Mouse (Mus musculus) hindbrain, embryonic 15.5 days (tissue): ENCODE data around the gene Tenm4. TPM values are rescaled to one million over a fixed set of nuclear protein-coding genes. Genes with fewer than 3 reads are reported as not detected.

Source experiments
- ATAC-seq: fragments of 200-750 bp; cut with Nextera tagmentation; 2 replicates; pipeline ENCODE4 v1.8.0; 2017; ENCODE audit warnings: low read depth, moderate number of reproducible peaks, moderate TSS enrichment; ENCODE audit not compliant: low FRiP score
- H3K27ac ChIP-seq: fragments of 300-500 bp; sonication (generic); replicated peaks from 2 replicates; pipeline ENCODE4 v1.5.1; 2015; ENCODE audit warnings: mild to moderate bottlenecking, inconsistent platforms
- H3K27me3 ChIP-seq: fragments of 300-500 bp; sonication (generic); 2 replicates; pipeline ENCODE4 v1.6.1; 2015; ENCODE audit warnings: control low read depth, inconsistent platforms
- H3K36me3 ChIP-seq: fragments of 300-500 bp; sonication (generic); 2 replicates; pipeline ENCODE4 v1.6.1; 2015; ENCODE audit warnings: control low read depth, inconsistent platforms
- H3K4me1 ChIP-seq: fragments of 300-500 bp; sonication (generic); replicated peaks from 2 replicates; pipeline ENCODE4 v1.6.1; 2015; ENCODE audit warnings: control low read depth, inconsistent platforms
- H3K4me2 ChIP-seq: fragments of 300-500 bp; sonication (generic); 2 replicates; pipeline ENCODE4 v1.6.1; 2015; ENCODE audit warnings: moderate library complexity, mild to moderate bottlenecking, inconsistent platforms
- H3K4me3 ChIP-seq: fragments of 300-500 bp; sonication (generic); 2 replicates; pipeline ENCODE4 v1.5.1; 2015; ENCODE audit warnings: mild to moderate bottlenecking, inconsistent platforms
- H3K9ac ChIP-seq: fragments of 300-500 bp; sonication (generic); 2 replicates; pipeline ENCODE4 v1.6.1; 2015; ENCODE audit warnings: inconsistent platforms
- H3K9me3 ChIP-seq: fragments of 300-500 bp; sonication (generic); 2 replicates; pipeline ENCODE4 v1.6.1; 2016; ENCODE audit warnings: control low read depth, inconsistent platforms
- WGBS: fragments of 180-500 bp; shearing (Covaris S2); methylation state at CpG from one replicate; pipeline ENCODE4 v1.1.7; 2015; 5-methylcytosine and 5-hydroxymethylcytosine counted together
- polyA plus RNA-seq: library from polyadenylated mRNA; unstranded; fragments of >200 nt; fragmentation: Nextera tagmentation; extraction: Ambion mirVana; gene quantifications from 2 replicates; pipeline ENCODE4 v1.2.1, GENCODE M21; 2015

Gene Tenm4
- polyA plus RNA-seq, 1 experiment from 2014 or later, result 39.0 TPM

DNA sequence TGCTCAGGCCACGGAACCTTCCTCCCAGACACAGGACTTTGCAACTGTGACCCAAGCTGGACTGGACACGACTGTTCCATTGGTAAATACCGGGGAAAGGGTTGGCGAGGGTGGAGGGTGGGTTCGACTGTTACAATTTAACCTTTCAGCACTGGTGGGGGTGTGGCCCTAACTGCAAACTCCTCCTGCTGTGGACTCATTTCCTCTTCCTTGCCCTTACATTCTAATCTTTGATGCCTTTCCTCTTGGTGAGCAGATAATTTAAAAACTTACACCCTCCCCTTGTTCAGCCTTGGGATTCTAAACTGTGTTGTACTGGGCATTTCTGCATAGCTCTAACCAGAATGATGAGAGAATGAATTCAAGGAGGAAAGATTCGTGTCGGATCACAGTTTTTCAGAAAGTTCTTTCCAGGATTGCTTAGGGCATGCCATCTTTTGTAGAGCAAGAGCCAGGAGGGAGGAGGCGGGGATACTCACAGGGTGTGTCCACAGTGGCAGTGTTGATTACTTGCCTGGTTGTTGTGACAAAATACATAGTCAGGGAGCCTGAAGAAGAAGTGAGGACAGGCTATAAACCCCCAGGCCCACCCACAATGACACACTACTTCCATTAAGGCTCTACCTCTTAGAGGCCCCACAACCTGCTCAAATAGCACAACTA is 607.0 kb downstream of the Tenm4 start:
- H3K9me3 ChIP-seq, result no peaks in the 10 kb centered on the region
- peaks cover 6% of the 10 kb centered on the region; the same call in 1 of the 2 replicates for H3K4me1 ChIP-seq
- H3K4me3 ChIP-seq, result no peak overlapping the region
- no peak overlapping the region for H3K4me2 ChIP-seq
- no peak overlapping the region for H3K27ac ChIP-seq
- H3K9ac ChIP-seq, result no peak overlapping the region
- ATAC-seq, result no peak
- H3K36me3 ChIP-seq, result no peaks in the 10 kb centered on the region
- no peaks in the 10 kb centered on the region for H3K27me3 ChIP-seq
- WGBS, result 88% methylated on average over 8 of the region's 8 CpGs

DNA sequence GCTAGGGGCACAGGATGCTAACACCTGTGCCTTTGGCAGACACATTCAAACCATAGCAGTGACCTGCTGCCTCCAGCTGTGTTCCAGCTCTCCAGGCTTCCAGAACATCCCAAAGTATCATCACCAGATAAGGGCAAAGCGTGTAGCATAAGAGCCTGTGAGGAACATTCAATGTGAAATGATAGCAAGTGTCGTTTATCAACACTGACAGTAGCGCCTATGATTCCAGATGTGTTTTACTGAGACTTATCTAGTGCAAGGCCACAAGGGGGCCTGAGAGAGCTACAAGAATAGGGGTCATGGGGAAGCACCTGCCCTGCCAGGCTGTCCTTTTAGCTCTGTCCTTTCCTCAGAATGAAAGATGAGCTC is 607.5 kb downstream of the Tenm4 start:
- H3K27me3 ChIP-seq, result no peaks in the 10 kb centered on the region
- H3K27ac ChIP-seq, result no peak overlapping the region
- no peak for ATAC-seq
- no peak overlapping the region for H3K4me2 ChIP-seq
- peaks cover 6% of the 10 kb centered on the region; the same call in 1 of the 2 replicates for H3K4me1 ChIP-seq
- no peaks in the 10 kb centered on the region for H3K9me3 ChIP-seq
- no peak overlapping the region for H3K4me3 ChIP-seq
- no peaks in the 10 kb centered on the region for H3K36me3 ChIP-seq
- WGBS, result 69% methylated on average over 3 of the region's 3 CpGs
- H3K9ac ChIP-seq, result no peak overlapping the region

DNA sequence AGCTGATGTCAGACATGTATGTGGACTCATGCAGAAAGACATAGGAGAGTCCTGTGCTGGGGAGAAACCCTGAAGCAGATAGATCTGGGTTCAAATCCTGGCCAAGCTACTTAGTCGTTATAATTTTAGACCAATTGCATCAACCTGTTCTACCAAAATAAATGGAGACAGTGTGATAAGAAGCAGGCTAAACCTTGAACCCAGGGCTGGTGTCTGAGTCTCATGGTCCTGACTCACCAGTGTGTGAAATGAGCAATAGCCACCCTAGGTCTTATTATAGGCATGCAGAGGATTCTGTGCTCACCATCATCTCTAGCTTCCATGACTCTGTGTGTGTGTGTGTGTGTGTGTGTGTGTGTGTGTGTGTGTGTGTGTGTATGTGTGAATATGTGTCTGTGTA is 609.5 kb downstream of the Tenm4 start:
- H3K4me2 ChIP-seq, result no peak overlapping the region
- 100% methylated on average over 1 of the region's 1 CpGs for WGBS
- H3K9ac ChIP-seq, result no peak overlapping the region
- no peaks in the 10 kb centered on the region for H3K27me3 ChIP-seq
- H3K4me3 ChIP-seq, result no peak overlapping the region
- no peak for ATAC-seq
- H3K4me1 ChIP-seq, result no peaks in the 10 kb centered on the region
- no peaks in the 10 kb centered on the region for H3K36me3 ChIP-seq
- no peaks in the 10 kb centered on the region for H3K9me3 ChIP-seq
- H3K27ac ChIP-seq, result no peak overlapping the region

DNA sequence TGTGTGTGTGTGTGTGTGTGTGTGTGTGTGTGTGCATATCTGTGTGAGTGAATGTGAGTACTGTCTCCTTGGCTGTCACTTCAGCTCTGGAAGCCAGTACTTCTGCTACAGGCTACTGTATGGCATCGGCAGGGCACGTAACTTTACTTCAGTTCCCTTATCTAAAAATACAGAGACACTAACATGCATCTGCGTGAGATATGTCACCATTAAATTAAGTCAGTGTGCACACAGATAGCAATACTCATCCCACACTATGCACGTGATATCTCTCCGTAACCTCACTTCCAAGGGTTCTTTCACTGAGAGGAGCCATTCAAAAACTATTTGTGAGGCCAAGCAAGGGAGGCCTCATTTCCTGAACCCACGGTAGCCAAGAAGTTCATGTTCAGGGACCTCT is 610.0 kb downstream of the Tenm4 start:
- H3K9me3 ChIP-seq, result no peaks in the 10 kb centered on the region
- H3K36me3 ChIP-seq, result no peaks in the 10 kb centered on the region
- peaks cover 4% of the 10 kb centered on the region; the same call in 1 of the 2 replicates for H3K4me1 ChIP-seq
- no peak overlapping the region for H3K27ac ChIP-seq
- no peaks in the 10 kb centered on the region for H3K27me3 ChIP-seq
- no peak overlapping the region for H3K9ac ChIP-seq
- no peak overlapping the region for H3K4me2 ChIP-seq
- 73% methylated on average over 6 of the region's 6 CpGs for WGBS
- no peak for ATAC-seq
- no peak overlapping the region for H3K4me3 ChIP-seq

DNA sequence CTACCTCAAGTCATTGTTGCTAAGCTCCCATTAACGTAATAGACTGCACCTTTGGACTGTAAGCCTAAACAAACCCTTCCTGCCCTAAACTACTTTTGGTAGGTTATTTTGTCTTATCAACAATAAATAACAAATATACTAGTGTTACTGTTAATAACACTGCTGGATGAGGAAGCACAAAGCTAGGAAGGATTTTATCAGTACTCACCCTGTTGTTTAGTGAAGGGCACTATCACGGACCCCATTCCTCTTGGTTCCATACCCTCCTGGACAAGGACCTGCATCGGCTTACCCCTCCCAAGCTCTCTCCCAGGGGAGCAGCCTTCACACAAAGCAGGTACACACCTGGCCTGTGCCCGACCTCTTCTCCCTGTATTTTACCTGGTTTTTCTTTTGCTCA is 611.6 kb downstream of the Tenm4 start:
- 94% methylated on average over 4 of the region's 4 CpGs for WGBS
- Histone ChIP-seq H3K36me3 (no peaks in the 10 kb centered on the region), H3K4me3 (no peak overlapping the region), H3K9ac (no peak overlapping the region), H3K4me1 (peaks cover 7% of the 10 kb centered on the region; the same call in 1 of the 2 replicates), H3K27me3 (no peaks in the 10 kb centered on the region), H3K4me2 (no peak overlapping the region), H3K9me3 (no peaks in the 10 kb centered on the region), H3K27ac (no peak overlapping the region)
- ATAC-seq, result no peak

DNA sequence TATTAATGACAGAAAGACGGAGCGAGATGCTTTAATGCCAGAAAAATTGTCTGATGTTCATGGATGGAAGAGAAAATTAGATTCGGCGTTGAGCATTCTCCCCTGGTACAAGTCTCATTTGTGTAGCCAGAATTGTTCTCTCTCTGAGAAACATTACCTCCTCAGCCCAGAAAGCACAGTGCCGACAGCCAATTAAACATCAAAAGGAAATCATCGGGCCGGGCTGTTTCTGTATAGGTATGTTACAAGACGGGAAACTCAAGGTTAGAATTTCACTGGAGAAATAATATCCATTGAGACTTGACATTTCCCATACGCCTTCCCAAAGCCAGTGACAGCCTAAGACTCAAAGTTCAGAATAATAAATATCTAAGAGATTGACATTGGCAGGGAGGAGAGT is 614.8 kb downstream of the Tenm4 start:
- Histone ChIP-seq H3K4me1 (peaks cover 7% of the 10 kb centered on the region; the same call in 1 of the 2 replicates), H3K4me2 (no peak overlapping the region), H3K36me3 (no peaks in the 10 kb centered on the region), H3K9me3 (no peaks in the 10 kb centered on the region), H3K4me3 (no peak overlapping the region), H3K27me3 (0 out of 2 replicates have a peak, but pooled peaks cover 8% of the 10 kb centered on the region), H3K9ac (no peak overlapping the region), H3K27ac (no peak overlapping the region)
- no peak for ATAC-seq
- WGBS, result 43% methylated on average over 9 of the region's 9 CpGs

DNA sequence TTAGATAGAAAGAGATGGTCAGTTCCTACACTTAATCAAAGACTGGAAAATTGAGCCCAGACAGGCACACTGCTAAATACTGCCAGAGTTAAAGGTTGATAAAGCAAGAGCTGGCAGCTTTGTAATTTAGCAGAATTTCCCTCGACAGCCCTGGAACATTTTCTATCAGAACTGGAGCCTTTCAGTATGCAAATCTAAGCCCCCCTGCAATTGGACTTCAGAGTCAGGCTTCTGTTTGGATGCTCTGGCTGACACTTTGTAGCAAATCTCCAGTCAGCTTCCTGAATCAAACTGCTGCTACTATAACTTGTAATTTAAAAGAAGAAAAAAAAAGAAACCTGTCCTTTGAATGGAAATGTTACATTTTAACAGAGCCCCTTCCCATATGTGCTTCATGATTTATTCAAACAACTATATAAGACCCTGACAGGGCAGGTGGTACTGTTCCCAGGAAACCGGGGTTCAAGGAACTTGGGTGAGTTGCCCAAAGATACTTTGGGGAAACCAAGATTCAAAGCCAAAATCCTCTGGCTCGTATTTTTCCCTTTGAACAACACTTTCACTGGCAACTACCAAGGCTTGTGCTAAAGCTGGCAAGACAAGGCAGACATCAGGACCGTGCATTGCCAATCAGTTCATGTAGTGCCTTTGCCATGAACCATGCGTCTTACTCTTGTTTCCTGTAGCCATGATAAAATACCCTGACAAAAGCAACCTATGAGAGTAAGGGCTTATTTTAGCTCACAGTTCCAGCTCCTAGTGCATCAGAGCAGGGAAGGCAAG is 615.4 kb downstream of the Tenm4 start:
- Histone ChIP-seq H3K27ac (no peak overlapping the region), H3K36me3 (no peaks in the 10 kb centered on the region), H3K4me1 (peaks cover 7% of the 10 kb centered on the region; the same call in 1 of the 2 replicates), H3K9me3 (no peaks in the 10 kb centered on the region), H3K4me3 (no peak overlapping the region), H3K4me2 (no peak overlapping the region), H3K27me3 (0 out of 2 replicates have a peak, but pooled peaks cover 8% of the 10 kb centered on the region), H3K9ac (no peak overlapping the region)
- 68% methylated on average over 5 of the region's 5 CpGs for WGBS
- no peak for ATAC-seq

DNA sequence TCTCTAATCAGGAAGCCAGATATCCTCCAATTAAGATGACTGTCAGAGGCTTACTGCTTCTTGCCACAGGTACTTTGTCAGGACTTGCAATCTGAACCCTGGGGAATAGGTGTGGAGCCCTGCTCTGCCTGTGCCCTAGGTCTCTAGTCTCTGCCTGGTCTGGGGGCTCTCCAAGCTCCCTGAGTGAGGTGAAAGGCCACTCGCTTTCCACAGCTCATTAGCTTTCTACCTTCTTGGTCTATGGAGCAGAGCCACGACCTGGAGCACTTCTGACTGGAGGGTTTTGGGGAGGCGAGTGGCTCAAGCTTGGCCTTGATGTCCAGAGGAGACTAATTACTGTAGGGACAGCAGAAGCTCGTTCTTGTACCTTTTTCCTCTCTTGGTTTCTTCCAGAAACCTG is 617.1 kb downstream of the Tenm4 start:
- Histone ChIP-seq H3K9me3 (no peaks in the 10 kb centered on the region), H3K9ac (no peak overlapping the region), H3K27me3 (0 out of 2 replicates have a peak, but pooled peaks cover 15% of the 10 kb centered on the region), H3K4me2 (no peak overlapping the region), H3K27ac (no peak overlapping the region), H3K4me1 (peaks cover 7% of the 10 kb centered on the region; the same call in 1 of the 2 replicates), H3K36me3 (no peaks in the 10 kb centered on the region), H3K4me3 (no peak overlapping the region)
- WGBS, result 67% methylated on average over 4 of the region's 4 CpGs
- no peak for ATAC-seq

DNA sequence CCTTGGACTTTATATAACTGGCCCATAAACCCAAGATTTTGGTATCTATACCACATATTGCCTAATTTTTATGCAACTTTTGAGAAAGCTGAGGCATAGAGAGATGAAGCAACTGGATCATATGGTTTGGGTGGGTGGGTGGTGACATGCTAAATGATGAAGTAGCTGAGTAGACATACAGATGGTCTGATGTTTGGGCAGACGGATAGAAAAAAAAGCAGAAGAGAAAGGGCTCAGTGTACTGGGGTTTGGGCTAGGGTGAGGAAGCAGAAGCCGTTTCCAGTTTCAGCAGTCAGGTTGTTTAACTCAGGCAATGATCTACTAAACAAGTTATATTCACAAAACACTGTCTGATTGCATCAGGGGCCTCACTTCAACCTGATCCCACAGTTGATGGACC is 619.3 kb downstream of the Tenm4 start:
- Histone ChIP-seq H3K4me1 (peaks cover 10% of the 10 kb centered on the region), H3K9ac (no peak overlapping the region), H3K27ac (no peak overlapping the region), H3K27me3 (0 out of 2 replicates have a peak, but pooled peaks cover 20% of the 10 kb centered on the region), H3K4me2 (no peak overlapping the region), H3K9me3 (no peaks in the 10 kb centered on the region), H3K36me3 (no peaks in the 10 kb centered on the region), H3K4me3 (no peak overlapping the region)
- no peak for ATAC-seq
- WGBS, result 90% methylated on average over 2 of the region's 2 CpGs

DNA sequence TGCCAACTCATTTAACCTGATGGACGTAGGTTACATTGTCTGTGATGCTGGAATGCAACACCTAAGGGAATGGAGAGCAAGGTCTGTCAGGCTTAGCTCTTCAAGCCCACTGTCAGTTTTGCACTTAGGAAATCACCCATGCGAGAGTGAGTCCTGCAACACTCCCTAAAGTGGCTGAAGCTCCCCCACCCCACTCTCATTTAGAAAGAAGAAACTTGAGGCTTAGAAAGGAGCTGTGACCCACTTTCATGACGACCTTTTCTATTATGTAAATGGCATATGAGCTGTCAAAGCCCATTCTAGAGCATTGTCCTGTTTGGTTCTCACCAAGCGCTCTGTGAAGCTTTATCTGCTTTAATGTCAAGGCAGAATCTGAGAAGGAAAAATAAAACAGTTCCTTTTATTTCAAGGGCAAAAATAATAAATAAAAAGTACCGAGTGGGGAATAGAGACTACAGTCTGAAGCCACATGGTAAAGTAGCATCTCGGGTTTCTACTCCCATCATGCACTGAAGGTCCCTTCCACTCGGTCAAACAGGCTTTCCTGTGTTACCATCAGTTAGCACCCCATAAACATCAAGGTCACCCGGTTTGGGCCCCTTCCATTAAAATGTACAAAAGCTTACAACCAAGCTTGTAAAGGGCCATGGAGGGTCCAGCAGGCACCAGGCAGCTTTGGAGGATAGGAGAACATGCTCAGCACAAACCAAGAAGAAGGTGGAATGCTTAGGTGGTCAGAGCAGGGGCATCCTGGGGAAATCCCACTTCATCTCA is 621.6 kb downstream of the Tenm4 start:
- Histone ChIP-seq H3K4me2 (no peak overlapping the region), H3K9ac (no peak overlapping the region), H3K27me3 (0 out of 2 replicates have a peak, but pooled peaks cover 20% of the 10 kb centered on the region), H3K36me3 (no peaks in the 10 kb centered on the region), H3K9me3 (no peaks in the 10 kb centered on the region), H3K27ac (no peak overlapping the region), H3K4me3 (no peak overlapping the region), H3K4me1 (peaks cover 24% of the 10 kb centered on the region)
- 74% methylated on average over 8 of the region's 8 CpGs for WGBS
- ATAC-seq, result no peak

DNA sequence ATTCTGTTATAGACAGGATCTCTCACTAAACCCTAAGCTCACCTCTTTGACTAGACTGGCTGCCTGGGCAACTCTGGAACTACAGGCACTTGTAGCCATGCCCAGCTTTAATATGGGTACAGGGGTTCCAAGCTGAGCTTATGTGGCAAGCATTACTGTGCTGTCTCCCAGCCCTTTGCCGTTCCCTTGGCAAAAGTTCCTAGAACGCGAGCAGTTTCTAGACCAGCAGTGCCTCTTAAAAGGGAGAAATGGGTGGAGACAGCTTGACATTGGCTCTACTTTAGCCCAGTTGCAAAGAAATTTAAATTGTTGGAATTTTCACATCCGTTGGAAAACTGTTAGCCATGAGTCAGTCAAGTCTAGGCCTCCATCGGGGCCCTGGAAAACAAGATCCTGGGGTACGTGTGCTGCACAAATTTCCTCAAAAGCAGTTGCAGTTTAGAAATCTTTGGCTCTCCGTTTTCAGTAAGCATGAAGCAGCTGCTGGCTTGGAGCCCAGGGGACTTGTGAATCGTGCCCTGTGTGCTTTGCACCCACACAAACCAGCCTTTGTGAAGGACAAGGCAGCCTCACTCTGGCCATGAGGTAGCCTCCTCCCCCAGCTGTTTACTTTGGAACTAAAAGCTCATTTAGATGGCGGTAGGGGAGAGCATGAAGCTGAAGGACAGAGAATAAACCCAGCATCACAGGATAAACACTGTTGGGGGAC is 625.1 kb downstream of the Tenm4 start:
- H3K4me3 ChIP-seq, result no peak overlapping the region
- H3K4me1 ChIP-seq, result peaks cover 35% of the 10 kb centered on the region
- peak overlapping the region; percentile 43 for H3K4me2 ChIP-seq
- WGBS, result 24% methylated on average over 9 of the region's 9 CpGs
- peak; percentile 84 for ATAC-seq
- no peaks in the 10 kb centered on the region for H3K9me3 ChIP-seq
- H3K27me3 ChIP-seq, result 0 out of 2 replicates have a peak, but pooled peaks cover 12% of the 10 kb centered on the region
- H3K9ac ChIP-seq, result no peak overlapping the region
- H3K36me3 ChIP-seq, result no peaks in the 10 kb centered on the region
- H3K27ac ChIP-seq, result peak overlapping the region; percentile 79
